Mouse (Mus musculus): Measurements from ENCODE around the gene Parg.

DNA sequence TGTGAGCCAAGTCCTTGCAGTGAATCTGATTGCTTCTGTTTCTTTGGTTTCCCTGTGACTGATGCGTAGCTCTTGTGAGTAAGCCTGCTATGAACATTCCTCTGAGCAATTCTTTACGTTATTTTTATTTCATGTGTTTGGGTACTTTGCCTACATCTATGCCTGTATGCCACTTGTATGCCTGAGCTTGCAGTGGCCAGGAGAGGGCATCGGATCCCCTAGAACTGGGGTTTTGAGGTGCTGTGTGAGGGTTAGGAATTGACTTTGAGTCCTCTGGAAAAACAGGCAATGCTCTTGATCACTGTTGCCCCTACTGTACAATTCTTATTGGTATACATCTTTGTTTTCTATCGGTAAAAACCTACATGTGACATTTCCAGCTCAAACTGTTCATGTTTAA, 67.8 kb downstream of the Parg start:
- TF ChIP-seq CTCF (IDR thresholded peaks at IDR 0.05; ENCODE audit: control insufficient read depth, insufficient read depth, low read length) (no peak), POLR2A (IDR thresholded peaks at IDR 0.05; ENCODE audit: borderline replicate concordance, control insufficient read depth, low read depth, low read length) (no peak)
